Mouse (Mus musculus) layer of hippocampus, adult 8-10 months (tissue): ENCODE measurements around the gene Ntrk1. TPM values are rescaled to one million over a fixed set of nuclear protein-coding genes. Genes with fewer than 3 reads are reported as not detected.

Experiments used
- DNase-seq, 2 experiments: peaks; one replicate each; pipeline ENCODE4 v3.0.0; 2022; ENCODE audit warnings: low spot score in 2 of 2
- total RNA-seq, 4 experiments: library from RNA; stranded (reverse); gene quantifications; 2 replicates each; pipeline ENCODE4 v1.2.4; 2022

Gene Ntrk1
- total RNA-seq, 4 experiments from 2014 or later = 0.13 to 0.20 (median 0.17) TPM

GRCm38 (mm10) chr3:87753829-87754228 lies 41.1 kb downstream of the Ntrk1 start:
- DNase-seq = no peak

GRCm38 (mm10) chr3:87752567-87752966 lies 42.4 kb downstream of the Ntrk1 start:
- no peak for DNase-seq

- no peak for DNase-seq
Observed at GRCm38 (mm10) chr3:87749977-87750376, 45.0 kb downstream of the Ntrk1 start.

- peak in 1 of 2 experiments; percentile 50 for DNase-seq
Observed at GRCm38 (mm10) chr3:87749036-87749435, 45.9 kb downstream of the Ntrk1 start.

- no peak for DNase-seq
Observed at GRCm38 (mm10) chr3:87748431-87748830, 46.5 kb downstream of the Ntrk1 start, which contains the start of gene Lrrc71. Lrrc71 (minus strand) TSS chr3:87748625.

GRCm38 (mm10) chr3:87745036-87745659 lies 49.8 kb downstream of the Ntrk1 start:
- DNase-seq = no peak

- no peak for DNase-seq
Observed at GRCm38 (mm10) chr3:87743927-87744326, 51.0 kb downstream of the Ntrk1 start.

GRCm38 (mm10) chr3:87742735-87743134 lies 52.2 kb downstream of the Ntrk1 start:
- no peak for DNase-seq

- DNase-seq = no peak
Observed at GRCm38 (mm10) chr3:87742013-87742412, 52.9 kb downstream of the Ntrk1 start.

GRCm38 (mm10) chr3:87738906-87739305 lies 56.1 kb downstream of the Ntrk1 start:
- DNase-seq = no peak

GRCm38 (mm10) chr3:87735335-87735734 lies 59.6 kb downstream of the Ntrk1 start:
- DNase-seq = no peak

GRCm38 (mm10) chr3:87733984-87734761 lies 60.8 kb downstream of the Ntrk1 start:
- no peak for DNase-seq

- no peak for DNase-seq
Observed at GRCm38 (mm10) chr3:87733098-87733497, 61.9 kb downstream of the Ntrk1 start.

GRCm38 (mm10) chr3:87728696-87729095 lies 66.3 kb downstream of the Ntrk1 start:
- DNase-seq = no peak

Other genes starting within 250 kb of the Ntrk1 start
- 10 to 100 TPM; 55.1 to 68.0 (median 58.4) TPM for gene Arhgef11, start 177.6 kb downstream of the Ntrk1 start, total RNA-seq
- 1 to 10 TPM in 1 of 4 experiments, under 1 TPM in 3; 0.43 to 1.6 (median 0.62) TPM for gene Lrrc71, start 46.5 kb downstream of the Ntrk1 start, total RNA-seq
- under 1 TPM; 0.49 to 1.00 (median 0.68) TPM for gene Insrr, start 1.8 kb upstream of the Ntrk1 start, total RNA-seq
- gene Pear1, start 29.1 kb upstream of the Ntrk1 start, total RNA-seq = 10 to 100 TPM; 10.5 to 12.7 (median 12.2) TPM
- gene Sh2d2a, start 51.6 kb upstream of the Ntrk1 start, total RNA-seq = not detected
- gene Prcc, start 90.4 kb upstream of the Ntrk1 start, total RNA-seq = 10 to 100 TPM; 53.2 to 58.8 (median 53.7) TPM
- gene Hdgf, start 111.2 kb upstream of the Ntrk1 start, total RNA-seq = 100 to 1,000 TPM; 137 to 145 (median 140) TPM
- 10 to 100 TPM; 58.6 to 59.7 (median 59.5) TPM for gene Mrpl24, start 124.3 kb upstream of the Ntrk1 start, total RNA-seq
- gene Isg20l2, start 135.2 kb upstream of the Ntrk1 start, total RNA-seq = 10 to 100 TPM; 12.7 to 16.1 (median 15.1) TPM
- 10 to 100 TPM; 25.2 to 31.5 (median 26.2) TPM for gene Rrnad1, start 135.6 kb upstream of the Ntrk1 start, total RNA-seq
- 1 to 10 TPM; 3.9 to 5.9 (median 4.7) TPM for gene Crabp2, start 153.5 kb upstream of the Ntrk1 start, total RNA-seq
- gene Nes, start 175.9 kb upstream of the Ntrk1 start, total RNA-seq = 1 to 10 TPM; 4.9 to 6.5 (median 5.5) TPM
- gene Bcan, start 205.1 kb upstream of the Ntrk1 start, total RNA-seq = 100 to 1,000 TPM; 257 to 304 (median 278) TPM
- 10 to 100 TPM; 26.0 to 34.3 (median 29.3) TPM for gene Hapln2, start 232.4 kb upstream of the Ntrk1 start, total RNA-seq
- 10 to 100 TPM; 14.0 to 19.9 (median 16.1) TPM for gene Gpatch4, start 247.9 kb upstream of the Ntrk1 start, total RNA-seq